Mouse (Mus musculus) embryonic fibroblast, embryonic 13.5 days (primary cell): ENCODE data around the gene Ms4a7.

ENCODE experiments used
- CTCF ChIP-seq: IDR thresholded peaks from 2 replicates; pipeline ENCODE4 v1.5.1; 2011; ENCODE audit warnings: mild to moderate bottlenecking, control low read depth, low read length, moderate library complexity, borderline replicate concordance; ENCODE audit not compliant: insufficient read depth
- POLR2A ChIP-seq: IDR thresholded peaks from 2 replicates; pipeline ENCODE4 v1.6.1; 2011; ENCODE audit warnings: low read depth, mild to moderate bottlenecking, control low read depth, low read length, moderate library complexity

- TF ChIP-seq POLR2A (no peak), CTCF (no peak)
These were observed 43.0 kb downstream of the Ms4a7 start for GRCm38 (mm10) chr19:11292990-11293389.
